Mouse (Mus musculus): ENCODE data around the gene Hoxc11. TPM values are rescaled to one million over a fixed set of nuclear protein-coding genes. Genes with fewer than 3 reads are reported as not detected.

The Hoxc11 gene
- polyA plus RNA-seq, 1 experiment from 2014 or later = not detected

- no peaks in the 10 kb centered on the region for H3K9me3 ChIP-seq
- H3K4me3 ChIP-seq (replicated peaks) = peak within 1 kb of the TSS; percentile 29; the same call in 1 of the 2 replicates
- H3K4me1 ChIP-seq = peaks cover 8% of the 10 kb centered on the region
- H3K9ac ChIP-seq = no peak within 1 kb of the TSS
- H3K27me3 ChIP-seq = peaks cover 98% of the 10 kb centered on the region
- WGBS = under 1% methylated on average over 19 of the region's 19 CpGs
- H3K4me2 ChIP-seq = peak within 1 kb of the TSS; percentile 47
- H3K27ac ChIP-seq = no peak within 1 kb of the TSS
- ATAC-seq (ENCODE audit: low FRiP score) = no peak
- H3K36me3 ChIP-seq (replicated peaks) = no peaks in the 10 kb centered on the region
Measured at GRCm38 (mm10) chr15:102997939-102998355, 43.7 kb downstream of the Hoxc11 start, which contains the start of gene Hoxc6. TSS of gene Hoxc6 (plus strand) at chr15:102998257.

GRCm38 (mm10) chr15:102998608-102999182 is 44.5 kb downstream of the Hoxc11 start:
- H3K4me3 ChIP-seq (replicated peaks) = peak overlapping the region; percentile 29; the same call in 1 of the 2 replicates
- no peaks in the 10 kb centered on the region for H3K36me3 ChIP-seq (replicated peaks)
- no peak overlapping the region for H3K27ac ChIP-seq
- H3K9ac ChIP-seq = no peak overlapping the region
- H3K4me1 ChIP-seq = peaks cover 8% of the 10 kb centered on the region
- peak; percentile 33; the same call in 1 of the 2 replicates for ATAC-seq (ENCODE audit: low FRiP score)
- peak overlapping the region; percentile 47 for H3K4me2 ChIP-seq
- H3K9me3 ChIP-seq = no peaks in the 10 kb centered on the region
- WGBS = under 1% methylated on average over 19 of the region's 19 CpGs
- H3K27me3 ChIP-seq = peaks cover 98% of the 10 kb centered on the region

- Histone ChIP-seq H3K36me3 (replicated peaks) (no peaks in the 10 kb centered on the region), H3K4me2 (peak overlapping the region; percentile 47), H3K9me3 (no peaks in the 10 kb centered on the region), H3K4me1 (peaks cover 8% of the 10 kb centered on the region), H3K9ac (no peak overlapping the region), H3K27me3 (peaks cover 99% of the 10 kb centered on the region), H3K4me3 (replicated peaks) (peak overlapping the region; percentile 29), H3K27ac (no peak overlapping the region)
- WGBS = under 1% methylated on average over 33 of the region's 33 CpGs
- ATAC-seq (ENCODE audit: low FRiP score) = peak; percentile 81; the same call in 1 of the 2 replicates
Measured at GRCm38 (mm10) chr15:102999183-102999831, 45.1 kb downstream of the Hoxc11 start.

- H3K4me2 ChIP-seq = no peak overlapping the region
- H3K4me1 ChIP-seq = peaks cover 8% of the 10 kb centered on the region
- peaks cover 99% of the 10 kb centered on the region for H3K27me3 ChIP-seq
- no peak overlapping the region for H3K9ac ChIP-seq
- ATAC-seq (ENCODE audit: low FRiP score) = no peak
- no peak overlapping the region for H3K4me3 ChIP-seq (replicated peaks)
- no peaks in the 10 kb centered on the region for H3K9me3 ChIP-seq
- no peak overlapping the region for H3K27ac ChIP-seq
- under 1% methylated on average over 11 of the region's 11 CpGs for WGBS
- no peaks in the 10 kb centered on the region for H3K36me3 ChIP-seq (replicated peaks)
Measured at GRCm38 (mm10) chr15:102999955-103000354, 45.7 kb downstream of the Hoxc11 start.

- Histone ChIP-seq H3K9ac (no peak overlapping the region), H3K4me2 (no peak overlapping the region), H3K9me3 (no peaks in the 10 kb centered on the region), H3K27me3 (peaks cover 99% of the 10 kb centered on the region), H3K36me3 (replicated peaks) (no peaks in the 10 kb centered on the region), H3K27ac (no peak overlapping the region), H3K4me1 (peaks cover 8% of the 10 kb centered on the region), H3K4me3 (replicated peaks) (peak overlapping the region; percentile 7; the same call in 1 of the 2 replicates)
- 2% methylated on average over 24 of the region's 24 CpGs for WGBS
- ATAC-seq (ENCODE audit: low FRiP score) = no peak
Measured at GRCm38 (mm10) chr15:103000501-103000901, 46.3 kb downstream of the Hoxc11 start.

- Histone ChIP-seq H3K9me3 (no peaks in the 10 kb centered on the region), H3K9ac (no peak overlapping the region), H3K4me1 (peaks cover 8% of the 10 kb centered on the region), H3K27ac (no peak overlapping the region), H3K4me3 (replicated peaks) (no peak overlapping the region), H3K4me2 (no peak overlapping the region), H3K36me3 (replicated peaks) (no peaks in the 10 kb centered on the region), H3K27me3 (peaks cover 99% of the 10 kb centered on the region)
- no peak for ATAC-seq (ENCODE audit: low FRiP score)
- WGBS = 7% methylated on average over 2 of the region's 2 CpGs
Measured at GRCm38 (mm10) chr15:103001370-103001769, 47.1 kb downstream of the Hoxc11 start.

- WGBS = 5% methylated on average over 4 of the region's 4 CpGs
- H3K36me3 ChIP-seq (replicated peaks) = no peaks in the 10 kb centered on the region
- H3K4me2 ChIP-seq = no peak overlapping the region
- H3K27ac ChIP-seq = no peak overlapping the region
- H3K9me3 ChIP-seq = no peaks in the 10 kb centered on the region
- H3K4me3 ChIP-seq (replicated peaks) = no peak overlapping the region
- peaks cover 99% of the 10 kb centered on the region for H3K27me3 ChIP-seq
- H3K9ac ChIP-seq = no peak overlapping the region
- H3K4me1 ChIP-seq = peaks cover 8% of the 10 kb centered on the region
- ATAC-seq (ENCODE audit: low FRiP score) = no peak
Measured at GRCm38 (mm10) chr15:103002156-103002555, 47.9 kb downstream of the Hoxc11 start.

- 3% methylated on average over 13 of the region's 13 CpGs for WGBS
- Histone ChIP-seq H3K36me3 (replicated peaks) (no peaks in the 10 kb centered on the region), H3K4me3 (replicated peaks) (no peak overlapping the region), H3K4me2 (no peak overlapping the region), H3K27ac (no peak overlapping the region), H3K27me3 (peaks cover 99% of the 10 kb centered on the region), H3K9me3 (no peaks in the 10 kb centered on the region), H3K4me1 (peaks cover 8% of the 10 kb centered on the region), H3K9ac (no peak overlapping the region)
- no peak for ATAC-seq (ENCODE audit: low FRiP score)
Measured at GRCm38 (mm10) chr15:103002821-103003448, 48.7 kb downstream of the Hoxc11 start.

- H3K4me1 ChIP-seq = no peaks in the 10 kb centered on the region
- H3K9me3 ChIP-seq = no peaks in the 10 kb centered on the region
- no peak overlapping the region for H3K4me3 ChIP-seq (replicated peaks)
- no peaks in the 10 kb centered on the region for H3K36me3 ChIP-seq (replicated peaks)
- ATAC-seq (ENCODE audit: low FRiP score) = no peak
- WGBS = under 1% methylated on average over 17 of the region's 17 CpGs
- no peak overlapping the region for H3K4me2 ChIP-seq
- H3K27ac ChIP-seq = no peak overlapping the region
- H3K27me3 ChIP-seq = peaks cover 99% of the 10 kb centered on the region
- H3K9ac ChIP-seq = no peak overlapping the region
Measured at GRCm38 (mm10) chr15:103005308-103005707, 51.1 kb downstream of the Hoxc11 start.

- Histone ChIP-seq H3K36me3 (replicated peaks) (no peaks in the 10 kb centered on the region), H3K9ac (no peak overlapping the region), H3K27me3 (peaks cover 99% of the 10 kb centered on the region), H3K4me1 (no peaks in the 10 kb centered on the region), H3K27ac (no peak overlapping the region), H3K4me3 (replicated peaks) (no peak overlapping the region), H3K9me3 (no peaks in the 10 kb centered on the region), H3K4me2 (no peak overlapping the region)
- 0% methylated on average over 5 of the region's 5 CpGs for WGBS
- ATAC-seq (ENCODE audit: low FRiP score) = no peak
Measured at GRCm38 (mm10) chr15:103005797-103006196, 51.6 kb downstream of the Hoxc11 start.

- Histone ChIP-seq H3K9me3 (no peaks in the 10 kb centered on the region), H3K9ac (no peak overlapping the region), H3K27ac (no peak overlapping the region), H3K27me3 (peaks cover 99% of the 10 kb centered on the region), H3K4me2 (no peak overlapping the region), H3K4me3 (replicated peaks) (no peak overlapping the region), H3K36me3 (replicated peaks) (no peaks in the 10 kb centered on the region), H3K4me1 (no peaks in the 10 kb centered on the region)
- WGBS = 12% methylated on average over 1 of the region's 1 CpGs
- no peak for ATAC-seq (ENCODE audit: low FRiP score)
Measured at GRCm38 (mm10) chr15:103006326-103006725, 52.1 kb downstream of the Hoxc11 start.
